Mouse (Mus musculus): ENCODE measurements at regions not wholly inside any gene's neighbourhood (a gene's known extent, or its start where the extent isn't known, plus 50 kb on each side); places are given as distances from the start of the nearest gene placed in this dataset.
"Not testable (repeated sequence)": the region's sequence is repeated elsewhere in the genome, so short reads cannot be mapped to it uniquely, and the experiment has no call there.

DNA sequence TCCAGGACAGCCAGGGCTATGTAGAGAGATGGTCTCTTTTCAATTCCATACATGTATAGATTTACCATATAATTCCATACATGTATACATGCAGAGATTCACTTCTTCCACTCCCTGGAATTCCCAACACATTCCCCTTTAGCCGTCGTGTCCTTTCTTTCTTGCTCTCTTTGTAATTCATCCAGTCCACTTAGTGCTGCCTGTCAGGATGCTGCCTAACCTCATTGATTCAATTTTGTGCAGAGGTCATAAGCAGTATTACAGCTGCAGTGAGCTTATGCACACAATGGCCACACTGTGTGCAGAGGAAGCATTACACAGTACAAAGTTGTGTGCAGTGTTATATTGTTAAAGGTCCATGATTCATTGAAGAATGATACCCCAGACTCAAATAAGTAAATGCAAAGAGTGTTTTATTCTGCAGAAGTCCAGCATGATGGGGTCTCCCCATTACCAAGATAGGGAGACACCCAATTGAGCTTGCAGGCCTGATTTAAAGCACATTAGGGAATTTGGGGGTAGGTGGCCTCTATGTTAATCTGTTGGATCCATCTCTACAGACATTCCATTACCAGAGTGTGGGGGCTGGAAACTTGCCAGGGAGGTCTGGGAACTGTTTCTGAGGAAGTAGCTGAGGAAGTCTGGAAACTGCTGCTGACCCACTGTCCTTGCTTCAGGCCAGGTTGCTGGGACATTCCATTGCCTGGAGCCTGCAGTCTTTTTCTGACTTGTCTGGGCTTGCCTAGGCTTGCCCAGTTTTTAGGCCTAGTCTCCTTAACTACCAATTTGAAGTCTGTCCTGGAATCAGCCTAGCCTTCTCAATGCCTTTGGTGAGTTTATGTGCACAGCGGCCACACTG, 72.8 kb downstream of the Fam161a start:
- DNase-seq (ENCODE audit: low read depth), result peak; percentile 40

DNA sequence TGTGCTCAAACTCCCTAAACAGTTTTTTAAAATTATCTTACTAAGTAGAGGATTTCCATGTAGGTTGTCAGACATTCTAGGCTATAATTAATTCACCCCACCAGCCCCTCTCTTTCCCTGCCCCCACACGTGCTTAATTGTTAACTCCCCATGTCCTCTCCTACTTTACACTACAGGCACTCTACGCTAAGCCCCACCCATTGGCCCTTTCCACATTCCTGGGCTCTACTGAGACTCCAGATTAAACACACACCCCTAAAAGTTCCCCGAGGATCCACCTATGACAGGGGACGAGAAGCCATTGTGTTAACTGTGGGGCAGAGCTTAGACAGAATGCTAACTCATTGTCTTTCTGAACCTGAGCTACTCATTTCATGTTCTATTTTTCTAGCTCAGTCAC, 74.3 kb downstream of the Fam161a start:
- DNase-seq (ENCODE audit: low read depth), result no peak

DNA sequence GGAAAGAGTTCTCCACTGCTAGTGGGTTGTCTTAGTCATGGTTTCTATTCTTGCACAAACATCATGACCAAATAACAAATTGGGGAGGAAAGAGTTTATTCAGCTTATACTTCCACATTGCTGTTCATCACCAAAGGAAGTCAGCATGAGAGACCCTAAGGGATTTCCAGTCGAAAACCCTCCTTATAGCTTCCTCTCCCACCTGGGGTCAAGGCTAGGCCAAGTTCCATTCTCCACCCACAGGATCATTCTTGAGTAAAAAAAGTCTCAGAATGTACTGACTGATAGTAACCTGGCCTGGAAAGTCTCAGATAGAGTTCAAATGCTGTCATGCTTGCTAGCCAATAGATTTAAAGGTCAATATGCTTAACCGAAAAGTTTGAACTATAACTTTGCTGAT, 76.5 kb downstream of the Fam161a start:
- DNase-seq (ENCODE audit: low read depth), result not testable (repeated sequence)

DNA sequence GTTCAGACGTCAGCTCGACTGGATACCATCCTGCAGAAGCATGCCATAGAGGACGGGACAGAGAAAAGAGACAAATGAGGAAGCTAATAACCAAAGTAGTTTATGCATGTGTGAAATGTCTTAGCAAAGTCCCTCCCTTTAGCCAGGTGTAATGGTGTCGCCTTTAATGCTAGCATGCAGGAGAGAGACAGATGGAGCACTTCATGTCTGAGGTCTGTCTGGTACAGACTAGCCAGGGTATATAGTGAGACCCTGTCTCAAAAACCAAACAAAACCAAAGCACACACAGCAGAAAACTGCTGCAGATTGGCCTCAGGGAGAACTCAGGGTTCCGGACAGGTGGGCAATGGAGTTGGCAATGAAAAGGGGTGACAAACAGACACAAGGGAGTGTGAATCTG, 88.0 kb downstream of the Fam161a start:
- DNase-seq (ENCODE audit: low read depth), result no peak

DNA sequence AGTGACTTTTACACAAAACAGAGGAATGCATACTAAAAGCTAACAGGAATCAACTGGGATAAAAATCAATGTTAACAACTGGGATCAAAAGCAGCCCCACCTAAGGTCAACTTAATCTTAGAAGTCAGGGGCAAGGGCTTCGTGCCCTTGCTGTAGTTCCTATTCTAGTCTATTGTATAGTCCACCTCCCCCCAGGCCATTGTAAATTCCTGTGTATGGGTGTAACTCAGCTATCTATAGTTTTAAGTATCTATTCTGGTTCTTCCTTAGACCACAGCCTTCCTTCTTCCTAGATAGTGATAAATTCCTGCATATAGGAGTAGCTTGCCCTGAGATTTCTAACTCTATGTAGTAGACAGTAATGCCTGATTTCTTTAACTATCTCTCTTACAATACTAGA, 88.4 kb downstream of the Fam161a start:
- not testable (repeated sequence) for DNase-seq (ENCODE audit: low read depth)

DNA sequence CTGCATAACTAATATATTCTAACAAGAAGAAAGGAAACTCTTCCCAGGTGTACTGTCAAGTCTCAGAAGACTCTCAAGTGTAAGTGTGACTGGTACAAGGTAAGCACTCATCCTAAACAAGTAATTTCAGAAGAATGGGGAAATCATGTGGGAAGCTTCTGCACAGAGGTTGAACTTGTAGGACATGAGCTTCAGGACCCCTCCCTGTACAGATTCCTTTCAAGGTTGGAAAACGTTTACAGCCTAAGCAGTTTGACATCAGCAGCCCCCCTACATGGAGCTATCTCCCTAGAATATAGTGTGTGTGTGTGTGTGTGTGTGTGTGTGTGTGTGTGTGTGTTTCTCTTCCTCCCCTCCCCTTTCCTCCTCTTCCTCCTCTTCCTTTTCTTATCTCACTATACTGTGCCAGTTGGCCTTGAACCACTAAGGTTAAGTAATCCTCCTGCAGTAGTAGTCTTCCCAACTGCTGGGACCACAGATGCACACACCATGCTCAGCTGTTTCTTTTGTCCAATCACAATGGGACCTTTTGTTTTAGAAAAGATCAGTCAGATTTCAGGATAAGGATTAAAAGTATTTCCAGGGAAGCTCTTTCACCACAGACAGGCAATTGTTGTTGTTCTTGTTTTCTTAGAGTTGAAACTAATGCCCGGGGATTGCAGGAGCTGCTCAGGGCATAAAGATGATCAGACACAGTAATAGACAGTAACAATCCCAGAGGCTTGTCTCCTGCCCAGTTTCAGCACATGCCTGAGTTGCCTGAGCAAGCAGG, 89.3 kb downstream of the Fam161a start:
- DNase-seq (ENCODE audit: low read depth), result no peak

DNA sequence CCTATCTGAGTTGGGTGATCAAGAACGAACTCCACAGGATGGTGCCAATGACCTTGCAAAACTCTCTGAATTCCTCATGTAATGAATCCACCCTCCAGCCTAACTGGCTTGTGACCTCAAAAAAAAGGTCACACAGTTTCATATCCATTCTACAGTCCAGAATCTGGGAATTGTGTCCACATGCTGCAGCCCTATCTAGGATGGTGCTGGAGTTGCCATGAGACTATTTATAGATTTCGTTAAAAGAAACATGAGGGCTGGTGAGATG, 89.8 kb downstream of the Fam161a start:
- DNase-seq (ENCODE audit: low read depth), result no peak

DNA sequence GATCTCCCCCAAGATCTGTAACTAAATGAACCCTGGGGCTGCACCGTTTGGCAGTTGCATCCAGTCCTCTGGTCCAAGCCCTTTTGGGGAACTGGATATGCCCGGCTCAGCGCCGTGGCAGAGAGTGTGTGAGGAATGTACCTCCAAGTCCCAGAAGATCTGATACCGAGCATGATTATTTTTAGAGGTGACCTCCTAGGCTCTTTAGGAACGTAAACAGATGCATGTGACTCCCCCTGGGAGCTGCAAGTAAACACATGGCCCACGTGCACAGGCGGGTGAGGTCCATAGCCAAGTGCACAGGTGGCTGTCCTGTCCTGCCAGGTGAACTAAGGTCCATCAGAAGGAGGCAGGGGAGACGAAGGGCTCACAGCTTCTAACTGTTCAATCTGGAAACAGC, 107.3 kb downstream of the Fam161a start:
- DNase-seq (ENCODE audit: low read depth), result no peak

DNA sequence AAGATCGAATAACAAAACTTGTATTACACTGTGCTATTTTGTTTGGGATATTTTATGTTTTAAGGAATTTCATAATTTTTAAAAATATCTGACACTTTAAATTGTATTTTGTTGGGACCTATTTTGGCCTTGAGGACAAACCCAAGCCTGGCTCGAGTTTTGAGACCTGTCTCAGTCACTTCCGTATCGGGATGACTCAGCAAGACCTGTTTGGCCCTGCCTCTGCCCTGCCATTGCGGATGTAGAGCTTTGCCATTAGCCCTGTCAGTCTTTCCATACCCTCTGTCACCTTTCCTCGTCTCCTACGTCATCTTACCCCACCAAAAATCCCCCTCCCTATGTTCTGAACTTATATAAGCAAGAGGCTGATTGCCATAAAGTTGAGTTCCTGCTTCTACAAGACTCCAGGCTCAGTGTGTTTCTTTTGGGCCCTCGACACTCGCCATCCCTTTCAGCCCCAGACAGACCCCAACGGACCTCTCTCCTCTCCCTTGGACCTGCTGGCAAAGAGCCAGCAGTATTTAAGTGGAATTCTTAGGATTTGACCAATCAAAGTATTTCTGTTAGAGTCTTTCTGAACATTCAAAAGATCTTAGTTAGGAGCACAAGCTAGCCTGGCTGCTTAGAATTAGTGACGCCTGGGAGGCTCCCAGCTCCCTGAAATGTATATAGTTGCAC, 113.3 kb downstream of the Fam161a start:
- no peak for DNase-seq (ENCODE audit: low read depth)

DNA sequence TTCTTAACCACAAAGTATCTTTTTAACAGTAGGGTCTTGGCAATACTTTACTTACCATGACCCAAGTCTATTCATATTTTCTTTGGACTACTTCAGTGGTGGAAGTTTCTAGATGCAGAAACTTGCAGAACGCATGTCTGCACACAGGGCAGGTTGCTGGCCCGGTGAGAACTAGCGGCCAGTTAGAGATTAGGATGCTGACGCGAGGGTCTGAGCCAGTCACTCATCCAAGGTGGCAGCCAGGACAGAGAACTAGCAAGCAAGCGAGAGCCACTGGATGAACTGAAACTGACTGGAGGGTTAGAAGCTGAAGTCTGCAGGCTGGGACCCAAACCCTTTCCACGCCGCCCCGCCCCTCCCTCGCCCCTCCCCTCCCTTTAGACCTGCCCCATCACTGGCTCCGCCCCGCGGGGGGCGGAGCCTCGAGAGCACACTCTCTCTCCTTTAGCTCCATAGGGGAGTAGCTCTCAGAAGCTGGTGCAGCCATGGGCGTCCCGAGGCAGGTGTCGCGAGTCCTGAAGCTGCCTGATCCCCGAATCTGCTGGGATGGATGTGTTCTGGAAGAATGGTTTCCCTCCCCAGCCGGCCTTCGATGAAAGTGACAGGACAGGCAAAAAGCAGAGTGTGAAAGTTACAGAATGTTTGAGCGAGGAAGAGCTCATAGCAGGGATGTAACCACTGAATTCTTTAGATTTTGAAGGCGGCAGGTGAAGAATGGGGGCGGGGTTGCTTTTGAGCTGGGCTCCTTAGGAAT, 117.0 kb downstream of the Fam161a start:
- no peak for DNase-seq (ENCODE audit: low read depth)

DNA sequence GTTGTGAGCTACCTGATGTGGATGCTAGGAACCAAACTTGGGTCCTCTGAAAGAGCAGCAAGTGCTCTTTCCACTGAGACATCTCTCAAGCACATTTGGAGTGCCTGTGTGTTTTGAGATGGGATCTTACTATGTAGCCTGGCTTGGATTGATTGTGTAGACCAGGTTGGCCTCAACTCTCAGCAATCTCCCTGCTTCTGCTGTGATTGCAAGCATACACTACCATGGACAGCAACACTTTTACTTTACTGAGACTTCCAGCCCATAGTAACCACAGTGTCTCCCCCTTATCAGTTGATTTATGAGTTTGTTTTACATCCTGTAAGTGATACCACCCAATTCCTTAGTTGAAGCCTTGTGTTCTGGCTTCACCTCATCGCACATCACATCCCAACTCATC, 123.8 kb downstream of the Fam161a start:
- peak; percentile 35 for DNase-seq (ENCODE audit: low read depth)

DNA sequence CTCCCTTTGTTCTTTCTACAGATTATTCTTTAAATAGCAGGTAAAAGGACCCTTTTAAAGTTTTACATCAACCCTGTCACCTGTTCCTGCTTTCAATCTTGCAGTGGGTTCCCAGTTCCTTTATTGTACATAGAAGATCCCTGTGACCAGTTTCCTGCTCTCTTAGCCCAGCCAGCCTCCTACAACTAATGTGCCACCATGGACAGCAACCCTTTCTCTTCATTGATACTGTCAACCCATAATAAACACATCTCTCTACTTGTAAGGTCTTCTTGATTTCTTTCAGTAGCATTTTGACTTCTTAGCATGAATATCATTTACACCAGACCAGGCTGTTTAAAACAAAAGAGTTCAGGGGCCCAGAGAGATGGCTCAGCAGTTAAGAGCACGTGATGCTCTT, 124.2 kb upstream of the Xpo1 start:
- DNase-seq (ENCODE audit: low read depth), result peak; percentile 27

DNA sequence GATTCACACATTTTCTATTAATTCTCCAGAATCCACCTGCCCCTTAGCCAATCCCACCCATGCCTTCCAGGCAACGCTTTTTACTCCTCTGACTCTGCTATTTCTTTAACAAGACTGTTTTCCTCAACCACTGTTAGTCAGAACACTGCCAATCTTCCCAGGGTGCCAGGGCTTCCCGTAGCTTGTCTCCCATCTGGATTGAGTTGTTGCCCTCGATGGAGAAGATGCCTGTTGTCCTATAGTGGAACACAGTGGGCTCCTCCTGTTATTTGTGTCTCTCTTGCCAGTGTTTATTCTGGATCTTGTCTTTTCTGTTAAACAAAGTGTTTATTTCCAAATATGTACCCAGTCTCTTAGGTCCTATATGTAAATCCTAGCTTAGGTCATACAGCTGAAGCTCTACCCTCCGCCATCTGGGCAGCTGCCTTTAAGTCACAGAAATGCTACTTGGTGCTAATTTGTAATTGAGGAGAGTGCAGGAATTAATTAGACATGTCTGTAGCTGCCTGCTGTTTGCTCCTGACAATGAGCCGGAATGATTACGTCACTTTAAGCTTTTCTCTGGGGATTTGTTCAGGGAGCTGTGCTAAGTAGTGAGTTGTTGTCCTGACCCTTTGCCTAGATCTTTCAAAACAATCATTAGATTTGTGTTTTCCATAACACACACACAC, 115.3 kb upstream of the Xpo1 start:
- no peak for DNase-seq (ENCODE audit: low read depth)

DNA sequence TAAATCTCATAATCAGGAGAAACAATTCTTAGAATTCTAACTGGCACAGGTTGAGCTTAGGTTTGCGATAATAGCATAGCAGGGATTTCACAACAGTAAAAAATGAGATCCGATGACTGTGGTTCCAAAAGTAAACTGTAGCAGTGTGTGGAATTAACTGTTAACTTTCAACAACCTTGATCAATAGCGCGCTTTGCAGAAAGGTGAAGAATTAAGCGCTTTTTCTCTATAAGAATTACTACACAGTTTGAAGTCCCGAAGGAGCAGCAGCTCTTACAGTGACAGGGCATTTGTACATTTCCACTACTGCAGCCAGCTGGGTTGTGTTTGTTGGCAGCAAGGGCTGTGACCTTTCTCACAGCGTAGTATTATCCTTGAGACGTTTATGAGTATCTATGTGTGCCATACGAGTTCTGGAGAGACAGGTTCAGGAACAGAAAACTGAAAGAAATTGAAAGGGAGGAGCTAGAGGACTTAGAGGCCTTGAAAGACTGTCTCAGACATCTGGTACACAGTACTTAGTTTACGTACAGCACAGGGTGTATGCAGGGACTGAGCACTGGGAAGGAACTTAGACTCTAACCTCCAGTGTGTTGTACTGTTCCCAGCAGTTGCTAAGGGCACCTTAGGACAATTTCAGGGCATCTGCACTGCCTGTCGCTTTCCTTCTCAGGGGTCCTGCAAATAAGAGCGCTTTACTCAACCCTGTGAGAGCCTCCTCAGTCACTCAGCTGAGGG, 114.6 kb upstream of the Xpo1 start:
- no peak for DNase-seq (ENCODE audit: low read depth)

DNA sequence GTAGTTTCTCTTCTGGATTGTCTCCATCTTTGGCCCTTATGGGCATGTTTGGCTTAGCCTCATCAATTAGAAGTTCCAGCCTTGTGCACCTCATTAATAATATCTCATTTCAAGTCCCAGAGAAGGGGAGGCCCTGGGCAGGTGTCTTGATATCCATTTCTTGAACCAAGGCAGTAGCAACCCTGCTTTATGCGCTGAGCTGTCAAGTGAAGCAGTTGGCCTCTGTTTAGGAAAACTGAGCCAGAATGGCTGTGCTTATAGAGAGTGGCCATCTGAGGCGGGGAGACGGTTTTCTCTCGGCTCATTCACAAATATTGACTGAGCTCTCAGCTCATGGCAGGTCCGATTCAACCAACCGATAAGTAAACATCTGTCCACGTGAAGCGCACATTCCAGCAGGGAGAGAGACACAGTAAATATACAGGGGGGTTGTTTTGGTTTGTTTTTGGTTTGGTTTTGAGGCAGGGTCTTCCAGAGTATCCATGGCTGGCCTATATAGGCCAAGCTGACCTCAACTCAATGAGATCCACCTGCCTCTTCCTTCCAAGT, 107.7 kb upstream of the Xpo1 start:
- no peak for DNase-seq (ENCODE audit: low read depth)

DNA sequence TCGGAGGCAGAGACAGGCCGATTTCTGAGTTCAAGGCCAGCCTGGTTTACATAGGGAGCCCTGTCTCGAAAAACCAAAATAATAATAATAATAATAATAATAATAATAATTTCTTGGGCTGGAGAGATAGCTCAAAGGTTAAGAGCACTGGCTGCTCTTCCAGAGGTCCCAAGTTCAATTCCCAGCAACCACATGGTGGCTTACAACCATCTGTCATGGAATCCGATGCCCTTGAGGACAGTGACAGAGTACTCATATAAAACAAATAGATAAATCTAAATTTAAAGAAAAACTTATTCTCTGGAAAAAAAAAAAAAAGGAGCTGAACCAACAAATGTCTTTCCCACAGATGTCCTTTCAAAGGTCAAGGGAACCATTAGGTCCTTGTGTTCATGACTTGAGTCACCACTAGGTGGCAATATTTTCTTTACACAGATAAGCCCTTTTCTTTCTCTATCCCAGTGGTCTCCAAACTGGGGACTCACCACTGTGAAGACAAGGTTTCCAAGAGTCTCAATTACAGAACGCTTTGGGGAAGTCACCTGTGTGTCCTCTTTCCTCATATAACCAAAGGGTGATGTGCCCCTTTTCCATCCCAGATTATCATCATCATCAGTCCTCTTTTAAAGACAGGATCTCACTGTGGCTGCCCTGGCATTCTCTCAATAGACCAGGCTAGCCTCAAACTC, 106.1 kb upstream of the Xpo1 start:
- peak; percentile 77 for DNase-seq (ENCODE audit: low read depth)

DNA sequence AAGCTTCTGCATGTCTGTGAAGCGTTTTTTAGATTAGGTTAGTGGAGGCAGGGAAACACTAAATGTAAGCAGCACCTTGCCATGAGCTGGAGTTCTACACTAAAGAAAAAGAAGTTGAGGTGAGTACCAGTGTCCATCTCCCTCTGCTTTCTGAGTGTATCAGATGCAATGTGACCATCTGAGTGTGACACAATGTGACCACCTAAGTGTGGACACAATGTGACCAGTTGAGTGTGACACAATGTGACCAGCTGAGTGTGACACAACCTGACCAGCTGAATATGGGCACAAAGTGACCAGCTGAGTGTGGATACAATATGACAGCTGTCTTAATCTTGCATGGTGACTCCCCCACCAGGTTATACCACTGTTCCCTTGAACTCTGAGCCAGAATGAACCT, 101.0 kb upstream of the Xpo1 start:
- no peak for DNase-seq (ENCODE audit: low read depth)

DNA sequence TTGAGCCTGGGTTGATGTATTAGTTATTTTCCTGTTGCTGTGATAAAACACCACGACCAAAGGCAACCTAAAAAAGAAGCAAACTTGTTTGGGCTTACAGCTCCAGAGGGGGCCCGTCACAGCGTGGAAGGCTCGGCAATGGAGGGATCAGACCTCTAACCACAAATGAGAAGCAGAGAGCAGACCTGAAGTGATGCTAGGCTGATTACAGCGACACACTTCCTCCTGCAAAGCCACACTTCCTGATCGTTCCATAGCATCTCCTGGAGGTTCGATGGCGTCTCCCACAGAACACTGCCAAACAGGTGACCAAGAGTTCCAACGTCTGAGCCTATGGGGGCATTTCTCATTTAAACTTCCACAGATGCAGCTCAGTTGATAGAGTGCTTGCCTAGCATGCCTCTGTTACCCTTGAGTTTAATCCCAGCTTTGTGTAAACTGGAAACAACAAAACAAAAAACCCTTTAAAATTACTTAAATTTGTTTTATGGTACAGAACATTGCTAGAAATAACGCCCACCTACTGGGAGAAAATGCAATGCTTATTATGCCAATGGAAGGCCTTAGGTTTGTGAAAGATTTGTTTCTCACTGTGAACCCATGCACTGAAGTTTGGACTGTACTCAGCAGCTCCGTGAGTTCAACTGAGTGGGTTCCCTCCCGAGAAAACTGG, 87.2 kb upstream of the Xpo1 start:
- DNase-seq (ENCODE audit: low read depth), result peak; percentile 77

DNA sequence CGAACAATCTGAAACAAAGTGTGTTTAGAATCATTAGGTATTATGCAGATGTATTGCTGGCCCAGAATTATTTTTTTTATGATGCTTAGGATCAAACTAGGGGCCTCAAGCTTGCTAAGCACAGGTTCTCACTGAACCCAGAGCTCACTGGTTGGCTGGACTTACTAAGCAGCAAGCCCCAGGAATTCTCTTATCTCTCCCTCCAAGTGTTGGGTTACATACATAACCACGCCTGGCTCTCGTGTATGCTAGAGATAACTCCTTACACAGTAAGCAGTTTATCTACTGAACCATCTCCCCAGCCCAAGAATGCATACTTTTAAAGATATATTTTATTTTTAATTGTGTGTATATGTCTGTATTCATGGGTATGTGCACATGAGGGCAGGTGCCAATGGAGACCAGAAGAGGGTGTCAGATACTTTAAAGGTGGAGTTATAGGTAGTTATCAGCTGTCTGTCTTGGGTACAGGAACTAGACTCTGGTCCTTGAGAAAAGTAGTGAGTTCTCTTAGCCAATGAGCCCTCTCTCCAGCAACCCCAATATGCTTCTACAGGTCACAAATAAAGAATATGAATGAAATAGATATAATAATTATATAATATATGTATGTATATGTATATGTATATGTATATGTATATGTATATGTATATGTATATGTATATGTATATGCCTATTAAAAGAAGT, 86.0 kb upstream of the Xpo1 start:
- DNase-seq (ENCODE audit: low read depth), result peak; percentile 87
